In genomic region chr15:56764957-56765482, GRCm38 (mm10) we compare ENCODE assay signal across 9 mouse cellular contexts.
DNase-seq lines count a peak whose midpoint lies in the region; ATAC-seq and TF ChIP-seq lines count a peak whose summit lies in the region.
"Had no signal": no experiment of that assay in that cellular context is flagged by ENCODE, and none has a peak within 500 bp of the region (broad histone marks: within the 10 kb centered on the region; RNA-seq: fewer than 3 reads in every experiment).

No protein-coding gene starts in this region.

- DNase-seq in embryo, embryonic 11 days, result peak; percentile 18
- DNase-seq in embryo, embryonic 9.5 days (ENCODE audit: extremely low spot score), result no peak
- DNase-seq in heart, postnatal 25 days (ENCODE audit: low spot score), result peak; percentile 10
- peak; percentile 4 to 12 for DNase-seq in kidney, postnatal 4 days
- peak; percentile 26 for DNase-seq in yolk sac, embryonic 10.5 days (ENCODE audit: low spot score)
- DNase-seq in right cerebral cortex, postnatal 10 days (ENCODE audit: low spot score in 2 of 2), result no peak
- no peak for DNase-seq in left cerebral cortex, adult 2 months (ENCODE audit: extremely low spot score in 1 of 2, low spot score in 2 of 2)

- H3K4me2 ChIP-seq in embryonic facial prominence, embryonic 13.5 days, result peak overlapping the region; percentile 40

- intact Hi-C loops in heart, postnatal 25 days (cut with DNase I), result no loop called here
- intact Hi-C loops in left cerebral cortex, adult 2 months (cut with DNase I), result no loop called here

- H3K4me3 ChIP-seq in embryonic facial prominence, embryonic 13.5 days, result no peak overlapping the region; the same call in 1 of the 2 replicates
- no peak overlapping the region for H3K4me3 ChIP-seq in left cerebral cortex, adult 2 months
- H3K4me3 ChIP-seq: erythroblast, embryonic 14.5 days had no signal

- H3K36me3 ChIP-seq in embryonic facial prominence, embryonic 13.5 days, result no peaks in the 10 kb centered on the region

- TF ChIP-seq CTCF in left cerebral cortex, adult 2 months (IDR thresholded peaks at IDR 0.05), result no peak

- H3K4me1 ChIP-seq in embryonic facial prominence, embryonic 13.5 days, result peaks cover 8% of the 10 kb centered on the region

- H3K27me3 ChIP-seq in embryonic facial prominence, embryonic 13.5 days, result no peaks in the 10 kb centered on the region

- H3K9me3 ChIP-seq in embryonic facial prominence, embryonic 13.5 days, result no peaks in the 10 kb centered on the region

- ATAC-seq in embryonic facial prominence, embryonic 13.5 days (ENCODE audit: insufficient number of reproducible peaks, insufficient read depth, low FRiP score, low TSS enrichment, low read depth), result no peak

- no peak overlapping the region for H3K27ac ChIP-seq in embryonic facial prominence, embryonic 13.5 days
- H3K27ac ChIP-seq in left cerebral cortex, adult 2 months, result no peak overlapping the region

- no peak overlapping the region for H3K9ac ChIP-seq in embryonic facial prominence, embryonic 13.5 days

- 15% methylated on average over 9 of the region's 9 CpGs for WGBS in embryonic facial prominence, embryonic 13.5 days

Comparison
In these comparisons a context has a peak if more than half of its experiments do, and no peak if none do; other contexts are left out.
1. DNase-seq: peak in embryo, embryonic 11 days (single experiment), heart, postnatal 25 days (single experiment), kidney, postnatal 4 days (2 of 2) and yolk sac, embryonic 10.5 days (single experiment); none in embryo, embryonic 9.5 days (single experiment), right cerebral cortex, postnatal 10 days (0 of 2) and left cerebral cortex, adult 2 months (0 of 2).